Mouse (Mus musculus) lung, postnatal 0 days (tissue): ENCODE results near the gene Lrrc3.

Experiments
- CTCF ChIP-seq: IDR thresholded peaks from 2 replicates; pipeline ENCODE4 v1.5.1; 2016; ENCODE audit warnings: antibody characterized with exemption, mild to moderate bottlenecking
- EP300 ChIP-seq: IDR thresholded peaks from 2 replicates; pipeline ENCODE4 v1.6.1; 2016; ENCODE audit warnings: antibody characterized with exemption, mild to moderate bottlenecking, control low read depth

DNA sequence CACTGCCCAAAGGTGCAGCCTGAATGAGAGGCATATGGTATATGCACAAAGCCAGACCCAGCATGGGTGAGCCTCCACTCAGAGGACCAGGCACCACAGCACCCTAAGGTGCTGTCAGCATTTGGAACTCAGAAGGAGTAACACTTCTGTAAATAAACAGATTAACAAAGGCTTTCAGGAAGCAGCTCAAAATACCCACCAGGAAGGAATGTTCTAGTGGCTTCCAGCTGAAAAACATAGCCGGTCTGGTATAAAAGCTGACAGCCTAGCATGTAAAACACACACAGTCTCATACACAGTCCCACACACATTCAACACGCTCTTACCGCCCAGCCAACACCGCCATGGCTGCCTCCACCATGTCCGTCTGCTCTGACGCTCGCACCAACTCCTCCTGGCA is 40.7 kb downstream of the Lrrc3 start, which contains the start of gene Gm3285:
- TF ChIP-seq EP300 (no peak), CTCF (no peak)
